Mouse (Mus musculus) CH12.LX (cell line): ENCODE results near the gene Prkg1. TPM values are rescaled to one million over a fixed set of nuclear protein-coding genes. Genes with fewer than 3 reads are reported as not detected.

Source experiments
- DNase-seq: peaks from one replicate; pipeline ENCODE4 v3.0.0-alpha.2; 2013; ENCODE audit errors: extremely low read depth
- H3K27ac ChIP-seq: 2 replicates; pipeline ENCODE4 v1.5.1; 2012; ENCODE audit warnings: low read depth, mild to moderate bottlenecking, control low read depth, moderate library complexity; ENCODE audit not compliant: insufficient read depth
- H3K27me3 ChIP-seq: replicated peaks from 2 replicates; pipeline ENCODE3; 2012; ENCODE audit warnings: inconsistent platforms
- H3K36me3 ChIP-seq, 2 experiments: replicated peaks in 1 of 2; 2 replicates each; pipeline versions ENCODE3 to v1.6.1; 2012; ENCODE audit warnings: inconsistent platforms in 1 of 2, low read length in 1 of 2, mild to moderate bottlenecking in 1 of 2, mixed read lengths in 1 of 2, moderate library complexity in 1 of 2; ENCODE audit not compliant: control insufficient read depth in 1 of 2, insufficient read depth in 1 of 2
- H3K4me1 ChIP-seq, 2 experiments: 2 replicates each; pipeline ENCODE4 v1.6.1; 2012; ENCODE audit warnings: inconsistent platforms in 1 of 2, moderate library complexity in 1 of 2; ENCODE audit not compliant: insufficient read depth in 2 of 2, control insufficient read depth in 1 of 2
- H3K4me2 ChIP-seq: 2 replicates; pipeline ENCODE4 v1.6.1; 2012; ENCODE audit warnings: low read depth, mild to moderate bottlenecking, control low read depth; ENCODE audit not compliant: poor library complexity, insufficient read depth, severe bottlenecking
- H3K4me3 ChIP-seq, 3 experiments: fragments of 150-350 bp in 1 of 3; sonication (generic) in 1 of 3; replicated peaks in 1 of 3; 2 replicates each; pipeline versions ENCODE3 to v1.5.1; 2011 to 2012; ENCODE audit warnings: low read depth in 2 of 3, low read length in 2 of 3, mild to moderate bottlenecking in 2 of 3, moderate library complexity in 2 of 3, control low read depth in 1 of 3, improper control_type of control experiment in 1 of 3, inconsistent platforms in 1 of 3, mixed read lengths in 1 of 3; ENCODE audit not compliant: poor library complexity in 1 of 3
- H3K79me2 ChIP-seq: replicated peaks from 2 replicates; pipeline ENCODE4 v1.6.1; 2012; ENCODE audit warnings: mild to moderate bottlenecking, moderate library complexity; ENCODE audit not compliant: control insufficient read depth, poor library complexity, insufficient read depth, severe bottlenecking; ENCODE audit errors: extremely low read depth
- H3K9ac ChIP-seq: 2 replicates; pipeline ENCODE4 v1.6.1; 2012; ENCODE audit warnings: low read depth, mild to moderate bottlenecking, control low read depth, moderate library complexity; ENCODE audit not compliant: insufficient read depth
- H3K9me3 ChIP-seq: replicated peaks from 2 replicates; pipeline ENCODE3; 2012; ENCODE audit warnings: low read length, inconsistent platforms, mixed read lengths
- BHLHE40 ChIP-seq: IDR thresholded peaks from 2 replicates; pipeline ENCODE4 v1.6.1; 2011; ENCODE audit warnings: mild to moderate bottlenecking, low read depth, low read length, improper control_type of control experiment
- CTCF ChIP-seq, 2 experiments: IDR thresholded peaks in 1 of 2; conservative IDR thresholded peaks in 1 of 2; 2 replicates each; pipeline ENCODE4 v1.5.1; 2011 to 2012; ENCODE audit warnings: low read depth in 2 of 2, low read length in 2 of 2, improper control_type of control experiment in 1 of 2, inconsistent platforms in 1 of 2, mild to moderate bottlenecking in 1 of 2, moderate library complexity in 1 of 2
- E2F4 ChIP-seq: IDR thresholded peaks from 2 replicates; pipeline ENCODE4 v1.6.1; 2011; ENCODE audit warnings: low read depth, low read length, improper control_type of control experiment; ENCODE audit not compliant: insufficient replicate concordance
- ELF1 ChIP-seq: IDR thresholded peaks from 2 replicates; pipeline ENCODE4 v1.6.1; 2014; ENCODE audit warnings: low read depth, mild to moderate bottlenecking, inconsistent platforms, low read length, improper control_type of control experiment
- GABPA ChIP-seq: IDR thresholded peaks from 2 replicates; pipeline ENCODE4 v1.6.1; 2012; ENCODE audit warnings: low read depth, low read length, improper control_type of control experiment, inconsistent platforms; ENCODE audit not compliant: insufficient replicate concordance
- IRF4 ChIP-seq: IDR thresholded peaks from 2 replicates; pipeline ENCODE4 v1.6.1; 2014; ENCODE audit warnings: low read depth, mild to moderate bottlenecking, inconsistent platforms, low read length, improper control_type of control experiment
- JUND ChIP-seq: conservative IDR thresholded peaks from 2 replicates; pipeline ENCODE4 v1.6.1; 2011; ENCODE audit warnings: low read depth, low read length, improper control_type of control experiment
- KAT2A ChIP-seq: IDR thresholded peaks from 2 replicates; pipeline ENCODE4 v1.6.1; 2012; ENCODE audit warnings: low read length, improper control_type of control experiment, inconsistent platforms; ENCODE audit not compliant: insufficient replicate concordance
- MEF2A ChIP-seq: IDR thresholded peaks from 2 replicates; pipeline ENCODE4 v1.6.1; 2014; ENCODE audit warnings: low read depth, mild to moderate bottlenecking, inconsistent platforms, low read length, improper control_type of control experiment, borderline replicate concordance
- POLR2A ChIP-seq: IDR thresholded peaks from 2 replicates; pipeline ENCODE4 v1.6.1; 2011; ENCODE audit warnings: low read depth, mild to moderate bottlenecking, improper control_type of control experiment, low read length
- POLR2AphosphoS2 ChIP-seq: IDR thresholded peaks from 2 replicates; pipeline ENCODE4 v1.6.1; 2011; ENCODE audit warnings: low read depth, low read length, improper control_type of control experiment
- SMC3 ChIP-seq: IDR thresholded peaks from 2 replicates; pipeline ENCODE4 v1.6.1; 2011; ENCODE audit warnings: low read depth, low read length, improper control_type of control experiment
- TBP ChIP-seq: conservative IDR thresholded peaks from 2 replicates; pipeline ENCODE4 v1.6.1; 2011; ENCODE audit warnings: low read depth, low read length, improper control_type of control experiment
- TCF12 ChIP-seq: IDR thresholded peaks from 2 replicates; pipeline ENCODE4 v1.6.1; 2014; ENCODE audit warnings: low read depth, mild to moderate bottlenecking, inconsistent platforms, low read length, improper control_type of control experiment
- ZC3H11A ChIP-seq: IDR thresholded peaks from 2 replicates; pipeline ENCODE4 v1.6.1; 2012; ENCODE audit warnings: low read depth, mild to moderate bottlenecking, inconsistent platforms, low read length, improper control_type of control experiment
- ZMIZ1 ChIP-seq: IDR thresholded peaks from 2 replicates; pipeline ENCODE4 v1.6.1; 2012; ENCODE audit warnings: low read depth, mild to moderate bottlenecking, inconsistent platforms, low read length, improper control_type of control experiment
- ZNF384 ChIP-seq: IDR thresholded peaks from 2 replicates; pipeline ENCODE4 v1.6.1; 2012; ENCODE audit warnings: low read depth, low read length, improper control_type of control experiment, inconsistent platforms
- dilution Hi-C: fragments of 300-500 bp; cut with MboI; formaldehyde crosslinking; loops from 2 replicates; pipeline ENCODE4 v1.14.3; 2020; ENCODE audit warnings: low sequenced_read_pairs; ENCODE audit not compliant: extremely low pct_unique_long_range_greater_than_20kb, extremely low pct_ligation_motif_present
- in situ Hi-C: fragments of 300-500 bp; cut with MboI; formaldehyde crosslinking; loops from 3 replicates; pipeline ENCODE4 v1.14.3; 2019; ENCODE audit warnings: low sequenced_read_pairs, low pct_ligation_motif_present, low pct_unique_long_range_greater_than_20kb, mixed read lengths
- polyA plus RNA-seq: library from polyadenylated mRNA; unstranded; fragments of >175 nt; gene quantifications from 2 replicates; pipeline ENCODE4 v1.2.1, GENCODE M21; 2012; ENCODE audit warnings: low read depth; ENCODE audit not compliant: insufficient read length
- total RNA-seq, 2 experiments: library from RNA; depleted of rRNA; stranded (reverse); fragments of 300-350 nt in 1 of 2; fragments of >200 nt in 1 of 2; gene quantifications; 2 replicates each; pipeline ENCODE4 v1.2.3; 2012 to 2014

Prkg1 gene
- total and polyA plus RNA-seq, 3 experiments, result not detected

- Histone ChIP-seq H3K4me3 (no peak overlapping the region), H3K27ac (no peak overlapping the region), H3K9ac (no peak overlapping the region), H3K27me3 (no peaks in the 10 kb centered on the region), H3K4me1 (no peaks in the 10 kb centered on the region), H3K4me2 (no peak overlapping the region), H3K9me3 (no peaks in the 10 kb centered on the region), H3K36me3 (no peaks in the 10 kb centered on the region), H3K79me2 (no peaks in the 10 kb centered on the region)
- TF ChIP-seq IRF4 (no peak), ZMIZ1 (no peak), ZNF384 (no peak), GABPA (no peak), TBP (no peak), CTCF (conservative IDR thresholded peaks at IDR 0.05 in 1 of 2, IDR thresholded peaks at IDR 0.05 in 1 of 2; ENCODE audit: low read depth in 2 of 2, low read length in 2 of 2) (no peak), E2F4 (no peak), KAT2A (no peak), POLR2AphosphoS2 (no peak), ELF1 (no peak), JUND (no peak), POLR2A (no peak), SMC3 (no peak), ZC3H11A (no peak), BHLHE40 (no peak)
- DNase-seq, result no peak
- in situ Hi-C loops, result no loop called here
- dilution Hi-C loops, result no loop called here
Measured at GRCm38 (mm10) chr19:31763951-31764800, 657 bp downstream of the Prkg1 start.

- in situ Hi-C loops, result no loop called here
Measured at GRCm38 (mm10) chr19:31763246-31763821, 1.5 kb downstream of the Prkg1 start.

More at GRCm38 (mm10) chr19:31763246-31763821, 1.5 kb downstream of the Prkg1 start:
- dilution Hi-C loops, result no loop called here
- DNase-seq, result no peak
- no peaks in the 10 kb centered on the region for H3K36me3 ChIP-seq
- H3K4me2 ChIP-seq, result no peak overlapping the region
- H3K4me3 ChIP-seq, result no peak overlapping the region
- no peaks in the 10 kb centered on the region for H3K4me1 ChIP-seq
- no peak overlapping the region for H3K27ac ChIP-seq
- H3K79me2 ChIP-seq, result no peaks in the 10 kb centered on the region
- no peaks in the 10 kb centered on the region for H3K9me3 ChIP-seq
- TF ChIP-seq TCF12, result no peak
- TF ChIP-seq GABPA, result no peak
- no peak for TF ChIP-seq SMC3
- TF ChIP-seq MEF2A, result no peak
- no peaks in the 10 kb centered on the region for H3K27me3 ChIP-seq
- H3K9ac ChIP-seq, result no peak overlapping the region
